Mouse (Mus musculus): ENCODE measurements at regions not wholly inside any gene's neighbourhood (a gene's known extent, or its start where the extent isn't known, plus 50 kb on each side); places are given as distances from the start of the nearest gene placed in this dataset.
"Not testable (repeated sequence)": the region's sequence is repeated elsewhere in the genome, so short reads cannot be mapped to it uniquely, and the experiment has no call there.

DNA sequence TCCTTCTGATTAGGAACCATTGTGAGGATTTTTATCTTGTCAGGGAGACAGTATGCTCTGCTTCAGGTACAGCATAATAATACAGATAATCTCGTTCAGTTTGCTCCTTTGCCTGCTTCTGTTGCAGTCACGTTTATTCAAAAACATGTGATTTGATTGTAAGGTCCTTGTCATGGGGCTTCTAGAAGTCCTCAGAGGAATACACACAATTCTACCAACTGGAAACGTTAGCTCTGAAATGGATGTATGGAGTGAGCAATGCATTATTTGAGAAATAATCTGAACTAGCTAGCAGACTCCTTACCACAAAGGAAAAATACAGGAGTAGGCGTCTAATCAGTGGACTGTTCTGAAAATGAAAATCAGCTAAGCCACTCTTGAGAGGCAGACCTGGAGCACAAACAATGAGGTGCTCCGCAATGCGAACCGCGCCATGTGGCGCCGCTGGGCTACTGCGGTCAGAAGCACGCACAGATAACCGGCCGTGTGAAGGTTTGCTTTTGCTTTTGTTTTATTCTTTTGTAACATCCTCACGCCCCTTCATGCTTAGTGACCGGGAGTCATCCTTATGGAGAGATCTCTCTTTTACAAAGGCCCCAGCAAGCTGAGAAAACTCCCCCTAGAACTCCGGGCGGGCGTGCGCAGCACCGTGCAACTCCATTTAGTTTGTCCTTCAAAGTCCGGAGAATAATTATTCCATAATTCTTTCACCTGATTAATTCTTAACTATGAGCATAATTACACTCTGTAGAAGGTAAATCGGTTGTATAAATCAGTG is 419.7 kb downstream of the Nova1 start:
- no peak for DNase-seq (ENCODE audit: low read depth, low spot score)

DNA sequence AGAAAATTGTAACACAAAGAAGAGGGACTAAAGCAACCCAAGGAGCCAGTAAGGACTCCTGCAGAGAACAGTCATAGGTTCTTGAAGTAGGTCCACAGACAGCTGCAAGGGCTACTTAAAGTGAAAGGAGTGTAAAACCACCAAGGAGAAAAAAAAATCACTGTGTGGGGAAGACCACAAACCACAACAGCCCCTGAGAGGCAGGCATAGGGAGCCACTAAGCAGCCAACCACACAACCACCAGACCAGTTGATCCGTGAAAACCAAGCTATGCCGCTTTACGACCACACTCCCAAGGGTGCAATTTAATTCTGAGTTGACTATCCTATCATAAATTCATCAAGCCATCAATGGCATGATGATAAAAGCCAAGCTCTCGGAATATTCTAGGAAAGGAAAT is 423.5 kb downstream of the Nova1 start:
- DNase-seq (ENCODE audit: low read depth, low spot score) = no peak

DNA sequence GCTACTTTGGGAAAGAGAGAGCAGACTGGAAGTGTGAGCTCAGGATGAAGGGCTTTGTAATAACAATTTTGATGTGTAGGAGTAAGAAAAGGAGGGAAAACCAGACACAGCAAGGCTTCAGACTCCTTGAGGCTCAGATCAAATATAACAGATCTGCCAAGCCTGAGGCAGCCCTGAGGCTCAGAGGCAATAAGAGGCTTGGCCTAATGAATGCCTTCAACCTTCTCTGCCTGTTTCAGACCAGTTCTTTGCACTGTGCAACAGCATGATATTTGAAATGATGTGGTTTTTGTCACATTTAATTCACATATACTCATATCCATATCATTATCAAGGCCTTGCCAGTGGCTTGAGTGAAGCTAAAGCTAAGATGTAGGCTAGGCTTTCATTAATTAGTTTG is 425.0 kb downstream of the Nova1 start:
- DNase-seq (ENCODE audit: low read depth, low spot score) = no peak

DNA sequence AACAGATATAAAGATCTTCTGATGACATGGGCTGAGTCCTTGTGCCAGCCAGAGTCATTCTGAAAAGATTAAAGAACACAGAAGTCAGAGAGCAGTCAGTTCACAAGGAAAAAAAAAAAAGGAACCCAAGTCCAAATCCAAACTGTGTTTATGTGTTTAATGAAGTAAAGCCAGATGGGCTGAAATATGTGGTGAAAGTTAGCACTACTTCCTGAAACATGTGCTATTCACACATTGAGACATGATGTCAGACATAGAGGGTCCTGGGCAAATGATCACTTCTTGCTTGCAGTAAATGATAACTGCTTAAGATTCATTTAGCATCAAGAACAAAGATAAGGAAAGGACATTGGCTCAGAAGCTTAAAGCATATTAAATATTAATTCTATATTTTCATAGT is 439.8 kb downstream of the Nova1 start:
- DNase-seq (ENCODE audit: low read depth, low spot score) = no peak

DNA sequence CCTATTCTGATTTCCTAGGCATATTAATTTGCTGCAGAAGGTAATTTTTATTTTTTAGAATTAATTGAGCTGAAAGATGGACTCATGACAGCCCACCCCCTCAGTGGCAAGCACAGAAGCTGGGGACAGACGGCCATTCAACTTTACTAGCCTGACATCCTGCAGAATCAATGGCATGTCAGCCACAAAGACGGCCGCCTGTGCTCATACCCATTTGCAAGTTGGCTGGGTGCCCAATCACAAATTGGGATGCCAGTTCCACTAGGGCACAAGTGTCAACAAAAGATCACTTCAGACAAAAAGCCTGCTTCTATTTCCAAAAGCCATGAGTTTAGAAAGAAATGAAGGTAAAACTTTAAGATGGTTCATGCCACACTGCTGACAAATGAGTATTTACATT is 447.0 kb downstream of the Nova1 start:
- no peak for DNase-seq (ENCODE audit: low read depth, low spot score)

DNA sequence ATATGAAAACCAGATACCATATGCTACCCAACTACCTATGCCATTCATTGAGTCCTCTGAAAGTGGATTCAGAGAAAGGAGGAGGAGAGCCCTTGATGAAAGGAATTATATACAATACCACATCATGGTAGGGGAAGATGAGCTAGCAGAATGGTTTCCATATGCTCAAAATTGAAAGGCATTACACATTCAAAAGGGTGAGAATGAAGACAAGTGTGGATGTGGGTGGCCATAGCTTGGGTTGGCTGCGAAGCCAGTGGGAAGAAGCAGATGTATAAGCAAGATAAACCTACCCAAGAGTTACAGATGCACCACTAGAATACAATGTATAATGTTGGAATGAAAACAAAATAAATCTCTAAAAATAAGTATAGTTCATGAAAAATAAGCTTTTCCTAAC is 485.4 kb downstream of the Nova1 start:
- no peak for DNase-seq (ENCODE audit: low read depth, low spot score)

DNA sequence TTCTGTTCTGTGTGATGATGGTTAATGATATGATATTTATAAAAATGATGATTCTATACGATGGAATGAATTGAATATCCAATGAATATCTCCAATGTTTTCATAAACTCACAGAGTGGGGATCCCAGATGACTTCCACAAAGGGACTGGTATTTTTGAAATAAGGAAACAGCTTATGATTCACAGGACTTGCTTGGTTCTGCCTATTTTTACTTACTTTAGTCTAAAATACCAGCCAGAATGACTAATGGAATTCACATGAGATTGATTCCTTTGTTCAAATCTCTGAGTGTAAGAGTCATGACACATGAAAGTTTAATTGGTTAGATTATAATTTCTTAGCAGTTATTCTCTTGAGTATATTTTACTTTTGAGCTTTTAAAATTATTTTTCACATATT is 490.9 kb downstream of the Nova1 start:
- DNase-seq (ENCODE audit: low read depth, low spot score) = no peak

DNA sequence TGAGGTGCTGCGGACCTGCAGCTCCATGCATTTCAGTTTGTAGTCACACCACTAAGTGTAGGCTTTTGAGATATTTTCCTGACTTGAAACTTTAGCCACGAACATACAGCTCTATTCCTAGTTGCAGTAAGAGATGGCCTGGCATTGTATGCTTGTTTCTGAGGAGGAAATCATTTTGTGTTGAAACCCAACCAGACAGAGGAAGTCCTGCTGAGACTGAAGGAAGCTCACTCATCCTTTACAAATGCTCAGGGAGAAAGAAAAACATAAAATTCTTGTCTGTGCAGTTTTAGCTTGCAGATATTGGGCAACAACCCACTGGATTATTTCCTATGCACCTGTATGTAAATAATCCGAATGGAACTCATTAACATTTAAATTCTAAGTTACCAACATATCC is 495.5 kb downstream of the Nova1 start:
- DNase-seq (ENCODE audit: low read depth, low spot score) = no peak

DNA sequence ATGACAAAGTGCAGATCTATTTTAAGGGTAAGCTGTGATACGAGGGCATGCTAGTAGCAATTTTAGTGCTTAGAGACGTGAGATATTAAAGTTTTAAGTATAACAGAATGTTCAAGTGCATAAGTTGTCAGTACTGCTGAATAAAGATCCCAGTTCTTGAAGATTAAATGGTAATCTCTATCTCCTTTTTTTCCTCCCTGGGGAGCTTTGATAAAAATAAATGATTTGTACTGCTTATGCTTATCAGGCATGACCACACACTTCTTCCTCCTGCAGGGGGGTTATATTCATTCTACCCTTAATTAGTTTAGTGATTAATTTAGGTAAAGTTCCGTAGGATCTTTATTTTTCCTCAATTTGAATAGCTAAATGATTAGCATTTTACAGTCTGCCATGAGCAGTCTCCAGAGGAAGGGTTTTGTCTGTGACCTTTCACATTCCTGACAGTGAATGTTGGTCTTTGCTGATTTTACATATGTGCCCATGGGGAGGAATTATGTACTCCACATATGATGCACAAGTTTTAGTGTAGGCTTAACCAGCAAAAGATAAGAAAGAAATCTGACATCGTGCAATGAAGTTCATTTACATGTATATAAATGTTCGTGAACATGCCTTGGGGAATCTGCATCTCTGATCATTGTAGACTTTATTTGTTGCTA is 515.5 kb downstream of the Nova1 start:
- DNase-seq (ENCODE audit: low read depth, low spot score) = no peak

DNA sequence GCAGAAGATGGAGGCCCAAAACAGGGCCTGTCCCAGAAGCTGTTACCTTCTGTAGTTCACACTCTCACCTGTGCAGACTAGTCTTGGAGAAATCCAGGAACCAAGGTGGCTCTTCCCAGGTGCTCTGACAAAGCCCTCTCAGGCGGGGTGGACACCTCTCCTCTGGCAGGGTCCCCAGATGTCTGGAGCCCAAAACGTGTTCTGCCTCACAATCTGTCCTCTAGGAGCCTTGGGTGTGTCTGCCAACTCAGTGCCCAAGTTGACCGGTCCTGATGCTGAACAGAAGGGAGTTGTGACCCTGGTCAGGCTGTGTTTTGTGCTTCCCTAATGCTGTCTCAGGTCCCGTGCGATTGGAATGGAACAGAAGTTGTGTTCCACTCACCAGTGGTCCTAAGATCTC is 519.8 kb downstream of the Nova1 start:
- DNase-seq (ENCODE audit: low read depth, low spot score) = no peak

DNA sequence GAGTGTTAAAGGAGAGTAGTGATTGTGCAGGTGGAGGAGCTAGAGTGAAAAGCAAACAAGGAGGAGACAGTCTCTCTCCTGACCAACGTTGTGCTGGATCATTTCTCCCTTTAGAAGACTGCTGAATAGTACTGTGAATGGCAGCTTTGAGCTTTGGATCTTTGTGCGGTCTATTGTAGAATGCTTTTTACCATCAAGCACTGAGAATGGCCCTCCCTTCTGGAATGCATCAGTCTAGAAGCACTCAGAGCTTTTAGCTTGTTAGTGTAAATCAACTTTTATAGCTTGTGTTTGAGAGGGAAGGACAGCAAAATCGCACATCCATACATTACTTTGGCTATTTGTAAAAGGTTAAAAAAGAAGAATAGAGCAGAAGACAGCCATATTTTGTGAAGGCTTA is 534.2 kb downstream of the Nova1 start:
- DNase-seq (ENCODE audit: low read depth, low spot score) = no peak

DNA sequence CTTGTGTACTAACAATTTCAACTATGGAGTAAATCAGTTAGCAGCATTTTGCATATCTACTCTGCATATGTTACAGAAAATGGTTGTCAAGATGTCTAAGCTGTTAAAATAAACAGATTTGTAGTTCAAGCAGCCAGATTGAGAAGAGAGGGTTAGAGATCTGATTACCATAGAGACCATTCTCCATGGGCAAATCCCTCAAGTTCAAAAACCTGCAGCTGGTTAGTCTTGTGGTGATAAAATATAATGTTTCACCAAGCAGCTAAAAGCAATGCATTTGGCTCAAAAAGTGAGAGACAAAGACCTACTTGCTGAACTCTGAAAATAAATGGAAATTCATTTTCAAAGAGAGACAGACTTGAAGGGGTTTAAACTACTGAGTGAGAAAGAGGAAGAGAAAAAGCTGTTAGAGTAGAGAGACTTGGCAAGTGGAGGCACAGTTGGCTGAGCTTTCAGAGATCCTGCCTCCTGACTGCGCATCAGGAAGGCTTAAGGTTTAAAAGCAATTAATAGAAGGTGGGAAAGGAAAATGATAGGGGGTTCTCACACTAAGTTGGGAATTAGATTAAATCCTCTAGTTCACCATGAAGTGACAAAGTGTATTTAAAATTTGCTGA is 570.2 kb downstream of the Nova1 start:
- no peak for DNase-seq (ENCODE audit: low read depth, low spot score)

DNA sequence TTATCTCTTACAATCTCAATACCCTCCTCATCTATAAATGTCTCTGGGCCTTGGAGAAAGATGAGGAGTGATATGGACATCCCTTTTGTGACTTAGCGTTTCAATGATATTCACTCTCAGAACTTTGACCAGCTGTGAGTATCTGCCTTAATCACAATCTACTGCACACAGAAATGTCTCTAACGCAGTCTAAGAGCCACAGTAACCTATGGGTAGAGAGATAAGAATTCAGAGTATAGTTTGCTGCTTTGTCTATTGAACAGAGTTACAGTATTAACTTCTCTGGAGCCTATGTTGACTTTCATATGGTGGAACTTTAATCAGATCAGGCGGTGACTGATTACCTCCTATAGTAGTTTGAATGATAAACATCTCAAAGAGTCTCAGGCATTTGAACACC is 573.8 kb downstream of the Nova1 start:
- no peak for DNase-seq (ENCODE audit: low read depth, low spot score)

DNA sequence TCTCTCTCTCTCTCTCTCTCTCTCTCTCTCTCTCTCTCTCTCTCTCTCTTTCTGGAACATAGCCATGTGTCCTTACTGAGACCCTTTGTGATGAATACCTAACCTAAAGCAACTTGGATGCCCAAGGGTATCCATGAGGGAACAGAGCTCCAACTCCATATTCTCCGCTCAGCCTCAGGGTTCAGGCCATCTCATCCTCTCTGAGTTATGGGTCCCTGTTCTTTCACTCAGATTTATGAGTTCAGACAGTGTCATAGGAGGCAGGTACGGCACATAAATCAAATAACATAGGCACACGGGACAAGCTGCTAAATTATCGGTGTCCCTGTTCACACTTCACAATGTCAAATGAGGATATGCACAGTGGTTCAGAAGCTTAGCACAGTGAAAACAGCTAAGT is 586.4 kb downstream of the Nova1 start:
- DNase-seq (ENCODE audit: low read depth, low spot score) = no peak

DNA sequence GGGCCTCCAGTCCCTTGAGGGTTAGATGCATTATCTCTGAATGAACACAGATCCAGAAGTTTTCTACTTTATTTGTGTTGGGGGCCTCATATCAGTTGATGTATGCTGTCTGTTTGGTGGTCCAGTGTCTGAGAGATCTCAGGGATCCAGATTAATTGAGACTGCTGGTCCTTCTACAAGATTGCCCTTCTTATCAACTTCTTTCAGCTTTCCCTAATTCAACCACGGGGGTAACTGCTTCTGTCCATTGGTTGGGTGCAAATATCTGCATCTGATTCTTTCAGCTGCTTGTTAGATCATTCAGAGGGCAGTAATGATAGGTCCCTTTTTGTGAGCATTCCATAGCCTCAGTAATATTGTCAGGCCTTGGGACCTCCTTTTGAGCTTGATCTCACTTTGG is 603.4 kb downstream of the Nova1 start:
- not testable (repeated sequence) for DNase-seq (ENCODE audit: low read depth, low spot score)

DNA sequence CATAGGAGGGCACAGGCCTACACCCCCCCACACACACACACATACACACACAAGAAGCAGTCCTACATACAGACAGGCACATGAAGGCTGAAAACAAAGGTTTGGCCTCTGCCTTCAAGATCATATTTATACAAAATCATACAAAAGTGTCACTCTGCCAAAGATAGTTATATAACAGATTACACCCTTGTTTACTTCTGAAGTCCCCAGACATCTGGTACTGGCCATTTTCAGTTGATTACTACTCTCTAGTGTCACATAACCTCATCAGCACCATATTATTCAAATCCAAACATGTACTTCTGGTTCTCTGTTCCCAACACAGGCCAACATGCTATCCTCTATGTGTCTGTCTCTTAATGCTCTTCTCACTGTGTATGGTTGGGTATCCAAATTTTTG is 619.7 kb downstream of the Nova1 start:
- peak; percentile 2 for DNase-seq (ENCODE audit: low read depth, low spot score)

DNA sequence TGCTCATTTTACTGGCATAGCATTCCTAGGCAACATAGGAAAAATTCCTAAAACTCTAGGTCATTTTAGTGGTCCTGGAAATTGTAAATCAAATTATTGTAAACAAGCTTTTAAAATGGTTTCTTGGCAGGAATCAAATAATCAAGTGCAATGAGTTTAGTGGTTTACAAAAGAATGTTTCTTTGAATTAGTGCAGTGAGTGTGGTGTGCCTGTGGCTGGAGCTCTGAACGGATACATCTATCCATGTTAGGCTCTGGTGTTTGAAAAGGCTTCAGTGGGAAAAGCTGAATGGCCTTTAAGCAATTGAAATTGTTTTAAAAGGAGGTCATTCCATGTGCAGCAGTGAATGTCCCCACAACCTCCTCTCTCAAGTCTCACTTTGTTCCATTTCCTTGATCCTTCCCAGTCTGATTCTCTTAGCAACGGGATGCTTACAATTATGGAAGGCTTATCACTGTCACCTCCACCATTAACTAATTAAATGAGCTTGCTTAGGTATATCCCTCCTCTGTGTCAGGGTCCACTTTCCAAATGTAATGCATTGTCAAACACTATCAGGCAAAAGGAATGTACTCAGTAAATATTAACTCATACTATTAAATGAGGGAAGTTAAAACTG is 621.1 kb downstream of the Nova1 start:
- DNase-seq (ENCODE audit: low read depth, low spot score) = no peak

DNA sequence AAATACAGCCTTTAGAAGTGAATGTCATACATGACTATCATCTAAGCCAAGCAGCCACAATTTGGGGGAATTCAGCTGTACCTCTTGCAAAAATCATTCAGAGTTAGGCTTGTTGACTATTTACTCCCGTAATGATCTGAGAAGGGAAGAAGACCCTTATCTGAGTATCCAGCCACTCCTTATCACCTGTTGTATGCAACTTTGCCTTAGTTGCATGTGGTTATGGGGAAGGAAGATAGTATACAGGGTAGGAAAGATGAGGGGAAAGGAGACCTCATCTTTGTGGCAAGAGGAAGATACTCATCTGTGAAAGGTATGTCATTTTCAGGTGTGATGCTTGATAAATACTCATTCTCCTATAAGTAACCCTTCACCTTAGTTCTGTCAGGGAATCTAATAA is 624.6 kb downstream of the Nova1 start:
- no peak for DNase-seq (ENCODE audit: low read depth, low spot score)

All from skeletal muscle tissue, adult 2 months (tissue).